Mouse (Mus musculus) brain, embryonic 14.5 days (tissue): Measurements from ENCODE around the gene Cdc5l. TPM values are rescaled to one million over a fixed set of nuclear protein-coding genes. Genes with fewer than 3 reads are reported as not detected.

Source experiments
- DNase-seq: peaks from one replicate; pipeline ENCODE4 v3.0.0-alpha.2; 2011; ENCODE audit warnings: low read depth
- CTCF ChIP-seq: fragments of 200-500 bp; IDR thresholded peaks from 2 replicates; pipeline ENCODE4 v1.5.1; 2012; ENCODE audit warnings: inconsistent platforms, mild to moderate bottlenecking, moderate library complexity, borderline replicate concordance; ENCODE audit not compliant: insufficient read depth, insufficient read length; ENCODE audit errors: extremely low read depth
- POLR2A ChIP-seq: fragments of 200-500 bp; IDR thresholded peaks from 2 replicates; pipeline ENCODE4 v1.6.1; 2012; ENCODE audit warnings: mild to moderate bottlenecking, inconsistent platforms, borderline replicate concordance; ENCODE audit not compliant: poor library complexity, insufficient read depth, insufficient read length, severe bottlenecking; ENCODE audit errors: extremely low read depth
- polyA plus RNA-seq: library from polyadenylated mRNA; depleted of rRNA; stranded (reverse); fragments of >200 nt; gene quantifications from 2 replicates; pipeline ENCODE4 v1.2.3, GENCODE M21; 2012; rRNA removed

The Cdc5l gene
- polyA plus RNA-seq, 1 experiment: 41.3 TPM

- DNase-seq: no peak
- TF ChIP-seq POLR2A (no peak), CTCF (no peak)
Measured at GRCm38 (mm10) chr17:45359443-45359842, 74.1 kb downstream of the Cdc5l start.

GRCm38 (mm10) chr17:45356431-45356830 is 77.1 kb downstream of the Cdc5l start:
- no peak for TF ChIP-seq POLR2A
- TF ChIP-seq CTCF: no peak
- DNase-seq: no peak

- TF ChIP-seq CTCF (no peak), POLR2A (no peak)
- DNase-seq: no peak
Measured at GRCm38 (mm10) chr17:45347951-45348350, 85.6 kb downstream of the Cdc5l start.

Other genes with a start within 250 kb of the Cdc5l start
- gene Spats1, start 41.7 kb upstream of the Cdc5l start, polyA plus RNA-seq: 0.97 and 1.3 TPM in 2 replicates
- gene Aars2, start 73.1 kb upstream of the Cdc5l start, polyA plus RNA-seq: 21.0 and 23.3 TPM in 2 replicates
- 0.40 and 0.92 TPM in 2 replicates for gene Tcte1, start 89.7 kb upstream of the Cdc5l start, polyA plus RNA-seq
- 33.3 and 46.5 TPM in 2 replicates for gene Tmem151b, start 115.9 kb upstream of the Cdc5l start, polyA plus RNA-seq
- 2.8 and 3.4 TPM in 2 replicates for gene Nfkbie, start 122.0 kb upstream of the Cdc5l start, polyA plus RNA-seq
- gene Slc35b2, start 130.1 kb upstream of the Cdc5l start, polyA plus RNA-seq: 79.5 and 89.1 TPM in 2 replicates
- 677 and 1,066 TPM in 2 replicates for gene Hsp90ab1, start 139.5 kb upstream of the Cdc5l start, polyA plus RNA-seq
- 43.6 and 60.9 TPM in 2 replicates for gene Slc29a1, start 165.9 kb upstream of the Cdc5l start, polyA plus RNA-seq
- 0.42 and 0.92 TPM in 2 replicates for gene Mymx, start 168.4 kb upstream of the Cdc5l start, polyA plus RNA-seq
- gene Capn11, start 225.6 kb upstream of the Cdc5l start, polyA plus RNA-seq: 0.13 and 0.62 TPM in 2 replicates